Mouse (Mus musculus): ENCODE measurements at regions not wholly inside any gene's neighbourhood (a gene's known extent, or its start where the extent isn't known, plus 50 kb on each side); places are given as distances from the start of the nearest gene placed in this dataset.

GRCm38 (mm10) chr10:117459041-117459475, 79.2 kb upstream of the Cpsf6 start:
- TF ChIP-seq CTCF (IDR thresholded peaks at IDR 0.05; ENCODE audit: insufficient read depth, low read length) (no peak), POLR2A (IDR thresholded peaks at IDR 0.05; ENCODE audit: borderline replicate concordance, extremely low read depth, low read depth, low read length) (no peak)
